Mouse (Mus musculus) lung, postnatal 0 days (tissue): ENCODE measurements at regions not wholly inside any gene's neighbourhood (a gene's known extent, or its start where the extent isn't known, plus 50 kb on each side); places are given as distances from the start of the nearest gene placed in this dataset. TPM values are rescaled to one million over a fixed set of nuclear protein-coding genes. Genes with fewer than 3 reads are reported as not detected.
A peak's percentile ranks its signal among the peaks of the same experiment; 100 is the strongest.

Experiments used
- ATAC-seq: fragments of 200-750 bp; cut with Nextera tagmentation; 2 replicates; pipeline ENCODE4 v1.8.0; 2017; ENCODE audit warnings: moderate library complexity
- DNase-seq: peaks from one replicate; pipeline ENCODE4 v3.0.0-alpha.2; 2016; ENCODE audit warnings: low spot score
- H3K27ac ChIP-seq: fragments of 300-500 bp; sonication (generic); 2 replicates; pipeline ENCODE4 v1.5.1; 2014; ENCODE audit warnings: antibody characterized with exemption, mild to moderate bottlenecking, low read length, mixed read lengths
- H3K27me3 ChIP-seq: fragments of 300-500 bp; sonication (generic); replicated peaks from 2 replicates; pipeline ENCODE4 v1.6.1; 2014; ENCODE audit warnings: low read length, mixed read lengths; ENCODE audit not compliant: insufficient read depth
- H3K36me3 ChIP-seq: fragments of 300-500 bp; sonication (generic); 2 replicates; pipeline ENCODE4 v1.6.1; 2014; ENCODE audit warnings: low read length, mixed read lengths; ENCODE audit not compliant: insufficient read depth
- H3K4me1 ChIP-seq: fragments of 300-500 bp; sonication (generic); 2 replicates; pipeline ENCODE4 v1.6.1; 2014; ENCODE audit warnings: antibody characterized with exemption, low read depth, low read length, mixed read lengths; ENCODE audit not compliant: insufficient read depth
- H3K4me2 ChIP-seq: fragments of 300-500 bp; sonication (generic); replicated peaks from 2 replicates; pipeline ENCODE4 v1.6.1; 2014; ENCODE audit warnings: low read depth, mild to moderate bottlenecking, low read length, moderate library complexity, mixed read lengths
- H3K4me3 ChIP-seq: fragments of 300-500 bp; sonication (generic); 2 replicates; pipeline ENCODE4 v1.5.1; 2014; ENCODE audit warnings: low read depth, low read length
- H3K9ac ChIP-seq: fragments of 300-500 bp; sonication (generic); replicated peaks from 2 replicates; pipeline ENCODE4 v1.6.1; 2014; ENCODE audit warnings: low read depth, mild to moderate bottlenecking
- H3K9me3 ChIP-seq: fragments of 300-500 bp; sonication (generic); 2 replicates; pipeline ENCODE4 v1.6.1; 2016; ENCODE audit warnings: low read length, mixed read lengths
- CTCF ChIP-seq: IDR thresholded peaks from 2 replicates; pipeline ENCODE4 v1.5.1; 2016; ENCODE audit warnings: antibody characterized with exemption, mild to moderate bottlenecking
- EP300 ChIP-seq: IDR thresholded peaks from 2 replicates; pipeline ENCODE4 v1.6.1; 2016; ENCODE audit warnings: antibody characterized with exemption, mild to moderate bottlenecking, control low read depth
- WGBS: fragments of 180-500 bp; shearing (Covaris S2); extraction: QIAGEN DNeasy Blood & Tissue Kit; methylation state at CpG from one replicate; pipeline ENCODE4 v1.1.7; 2014; 5-methylcytosine and 5-hydroxymethylcytosine counted together
- microRNA-seq: library from miRNA; unstranded; fragments of <30 nt; microRNA quantifications from one replicate; pipeline ENCODE4, GENCODE M21; 2016

- DNase-seq (no peak), ATAC-seq (no peak)
- WGBS: 78% methylated on average over 1 of the region's 1 CpGs
- H3K9ac ChIP-seq: no peak overlapping the region
- no peak overlapping the region for H3K4me3 ChIP-seq
- H3K4me2 ChIP-seq: no peak overlapping the region
- H3K27me3 ChIP-seq: no peaks in the 10 kb centered on the region
- TF ChIP-seq EP300 (no peak), CTCF (peak; percentile 8; the same call in 1 of the 2 replicates)
- no peaks in the 10 kb centered on the region for H3K9me3 ChIP-seq
- H3K27ac ChIP-seq: no peak overlapping the region
- no peaks in the 10 kb centered on the region for H3K4me1 ChIP-seq
- no peaks in the 10 kb centered on the region for H3K36me3 ChIP-seq
These were observed 112.9 kb upstream of the Tshz3 start for GRCm38 (mm10) chr7:36585014-36585413.

GRCm38 (mm10) chr7:36591496-36591895, 106.4 kb upstream of the Tshz3 start:
- ATAC-seq: no peak
- Histone ChIP-seq H3K27ac (no peak overlapping the region), H3K27me3 (no peaks in the 10 kb centered on the region), H3K9ac (no peak overlapping the region), H3K4me1 (no peaks in the 10 kb centered on the region), H3K4me3 (no peak overlapping the region), H3K9me3 (no peaks in the 10 kb centered on the region), H3K36me3 (no peaks in the 10 kb centered on the region), H3K4me2 (no peak overlapping the region)
- DNase-seq: no peak
- 85% methylated on average over 1 of the region's 1 CpGs for WGBS
- TF ChIP-seq CTCF: no peak
- no peak for TF ChIP-seq EP300

- no peak overlapping the region for H3K4me3 ChIP-seq
- TF ChIP-seq EP300 (peak; percentile 75), CTCF (no peak)
- H3K4me1 ChIP-seq: no peaks in the 10 kb centered on the region
- H3K9ac ChIP-seq: no peak overlapping the region
- ATAC-seq (peak; percentile 86), DNase-seq (peak; percentile 80)
- H3K4me2 ChIP-seq: no peak overlapping the region
- WGBS: 63% methylated on average over 3 of the region's 3 CpGs
- H3K27me3 ChIP-seq: no peaks in the 10 kb centered on the region
- H3K9me3 ChIP-seq: no peaks in the 10 kb centered on the region
- H3K27ac ChIP-seq: no peak overlapping the region
- no peaks in the 10 kb centered on the region for H3K36me3 ChIP-seq
These were observed 101.2 kb upstream of the Tshz3 start for GRCm38 (mm10) chr7:36596630-36597301.

- H3K9ac ChIP-seq: no peak overlapping the region
These were observed 92.8 kb upstream of the Tshz3 start for GRCm38 (mm10) chr7:36605026-36605698.

GRCm38 (mm10) chr7:36620256-36620655, 77.7 kb upstream of the Tshz3 start:
- 70% methylated on average over 6 of the region's 6 CpGs for WGBS
- ATAC-seq (no peak), DNase-seq (no peak)
- H3K4me2 ChIP-seq: no peak overlapping the region
- H3K27me3 ChIP-seq: no peaks in the 10 kb centered on the region
- no peaks in the 10 kb centered on the region for H3K4me1 ChIP-seq
- H3K9ac ChIP-seq: no peak overlapping the region
- H3K36me3 ChIP-seq: no peaks in the 10 kb centered on the region
- no peak overlapping the region for H3K27ac ChIP-seq
- no peaks in the 10 kb centered on the region for H3K9me3 ChIP-seq
- no peak overlapping the region for H3K4me3 ChIP-seq
- TF ChIP-seq CTCF (peak; percentile 45), EP300 (no peak)

More at GRCm38 (mm10) chr7:36605026-36605698, 92.8 kb upstream of the Tshz3 start:
- H3K27ac ChIP-seq: no peak overlapping the region
- H3K27me3 ChIP-seq: no peaks in the 10 kb centered on the region
- TF ChIP-seq CTCF: no peak
- TF ChIP-seq EP300: no peak
- no peaks in the 10 kb centered on the region for H3K36me3 ChIP-seq
- no peak overlapping the region for H3K4me2 ChIP-seq
- H3K4me1 ChIP-seq: no peaks in the 10 kb centered on the region
- ATAC-seq: no peak
- 71% methylated on average over 18 of the region's 18 CpGs for WGBS
- no peak for DNase-seq
- H3K9me3 ChIP-seq: no peaks in the 10 kb centered on the region
- H3K4me3 ChIP-seq: no peak overlapping the region

GRCm38 (mm10) chr7:36644252-36644651, 53.7 kb upstream of the Tshz3 start:
- ATAC-seq: no peak
- Histone ChIP-seq H3K27me3 (no peaks in the 10 kb centered on the region), H3K36me3 (no peaks in the 10 kb centered on the region), H3K9ac (no peak overlapping the region), H3K4me2 (no peak overlapping the region), H3K27ac (no peak overlapping the region), H3K4me1 (no peaks in the 10 kb centered on the region), H3K9me3 (no peaks in the 10 kb centered on the region), H3K4me3 (no peak overlapping the region)
- 48% methylated on average over 3 of the region's 3 CpGs for WGBS
- no peak for TF ChIP-seq EP300
- no peak for DNase-seq

Small RNA genes lying in the stretch of these regions (microRNA-seq; reads per million reads assigned to microRNA genes)
- not detected for gene Gm25247
